Mouse (Mus musculus) midbrain, embryonic 16.5 days (tissue): ENCODE measurements around the gene Orm3. TPM values are rescaled to one million over a fixed set of nuclear protein-coding genes. Genes with fewer than 3 reads are reported as not detected.

Experiments used
- polyA plus RNA-seq: library from polyadenylated mRNA; unstranded; fragments of >200 nt; fragmentation: Nextera tagmentation; extraction: Ambion mirVana; gene quantifications from 2 replicates; pipeline ENCODE4 v1.2.1, GENCODE M21; 2015

Gene Orm3
- polyA plus RNA-seq, 1 experiment from 2014 or later: not detected

Other genes starting within 250 kb of the Orm3 start
- gene Ambp, start 201.4 kb upstream of the Orm3 start, polyA plus RNA-seq: not detected in 2 replicates
- 0.06 and 0.09 TPM in 2 replicates for gene Kif12, start 184.0 kb upstream of the Orm3 start, polyA plus RNA-seq
- 1.6 TPM in 2 replicates for gene Col27a1, start 142.2 kb upstream of the Orm3 start, polyA plus RNA-seq
- not detected in 2 replicates for gene Orm1, start 11.6 kb upstream of the Orm3 start, polyA plus RNA-seq
- not detected in 2 replicates for gene Orm2, start 6.3 kb downstream of the Orm3 start, polyA plus RNA-seq
- gene Akna, start 47.2 kb downstream of the Orm3 start, polyA plus RNA-seq: 5.3 and 6.0 TPM in 2 replicates
- gene Whrn, start 139.8 kb downstream of the Orm3 start, polyA plus RNA-seq: 4.5 and 4.9 TPM in 2 replicates
- gene Atp6v1g1, start 188.6 kb downstream of the Orm3 start, polyA plus RNA-seq: 414 and 443 TPM in 2 replicates
- gene Tmem268, start 202.6 kb downstream of the Orm3 start, polyA plus RNA-seq: 3.8 and 4.5 TPM in 2 replicates
- gene Gm11213, start 249.1 kb downstream of the Orm3 start, polyA plus RNA-seq: not detected in 2 replicates